Mouse (Mus musculus): ENCODE results near the gene Odf3l2.
A peak's percentile ranks its signal among the peaks of the same experiment; 100 is the strongest.

The Odf3l2 gene

DNA sequence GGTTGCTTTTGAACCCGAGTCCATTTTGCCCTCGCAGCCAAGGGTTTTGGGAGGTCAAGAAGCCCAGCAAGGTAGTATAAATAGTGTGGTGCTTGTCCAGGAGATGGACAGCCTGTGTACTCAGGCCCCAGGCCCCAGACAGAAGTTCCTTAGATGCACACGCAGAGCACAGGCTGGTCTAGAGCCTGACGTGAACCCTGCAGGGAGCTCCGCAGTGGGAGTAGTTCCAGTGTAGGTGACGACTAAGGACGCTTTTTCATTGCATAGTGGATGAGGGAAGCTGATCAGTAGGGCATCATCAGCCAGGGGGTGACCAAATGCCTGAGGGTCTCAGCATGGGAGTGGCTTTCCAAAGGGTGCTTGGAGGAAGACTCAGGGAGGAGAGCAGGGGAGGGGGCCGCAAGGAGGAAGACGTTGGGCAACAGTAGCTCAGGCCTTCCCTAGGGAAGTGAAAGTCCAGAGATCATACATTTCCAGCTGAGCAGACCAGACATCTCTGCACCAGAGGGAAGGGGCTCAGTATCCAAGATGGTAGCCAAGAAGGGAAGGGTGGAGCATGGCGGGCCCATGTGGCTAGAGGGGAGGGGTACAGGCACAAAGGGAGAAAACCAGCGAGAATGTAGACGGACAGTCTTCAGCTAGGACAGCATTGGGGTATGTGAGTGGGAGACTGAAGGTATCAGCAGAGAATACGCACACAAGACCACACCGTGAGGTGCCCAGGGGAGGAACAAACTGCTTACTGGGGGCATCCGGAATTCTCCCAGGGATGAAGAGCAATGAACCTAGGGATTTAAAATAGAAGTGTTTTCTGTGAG, 24.7 kb upstream of the Odf3l2 start:
- DNase-seq (ENCODE audit: low spot score), result no peak

DNA sequence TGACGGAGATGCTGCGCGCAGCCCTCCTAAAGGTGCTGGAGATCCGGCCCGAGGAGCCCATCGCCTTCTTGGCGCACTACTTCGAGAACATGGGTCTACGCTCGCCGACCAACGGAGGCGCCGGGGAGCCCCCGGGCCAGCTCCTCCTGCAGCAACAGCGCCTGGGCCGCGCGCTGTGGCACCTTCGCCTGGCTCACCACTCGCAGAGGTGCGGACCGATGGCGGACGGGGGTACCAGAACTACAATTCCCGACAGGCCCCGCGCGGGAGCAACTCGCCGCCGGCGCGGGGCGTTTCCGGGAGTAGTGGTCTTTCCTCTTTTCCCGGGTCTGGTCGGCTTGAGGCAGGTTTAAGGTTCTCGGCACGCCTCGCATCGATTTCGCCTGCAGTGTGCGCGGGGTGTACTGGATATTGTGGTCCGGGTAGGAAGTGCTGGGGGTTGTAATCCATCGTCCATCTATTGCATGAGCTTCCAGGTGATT, 24.1 kb upstream of the Odf3l2 start:
- peak; percentile 57 for DNase-seq (ENCODE audit: low spot score)

DNA sequence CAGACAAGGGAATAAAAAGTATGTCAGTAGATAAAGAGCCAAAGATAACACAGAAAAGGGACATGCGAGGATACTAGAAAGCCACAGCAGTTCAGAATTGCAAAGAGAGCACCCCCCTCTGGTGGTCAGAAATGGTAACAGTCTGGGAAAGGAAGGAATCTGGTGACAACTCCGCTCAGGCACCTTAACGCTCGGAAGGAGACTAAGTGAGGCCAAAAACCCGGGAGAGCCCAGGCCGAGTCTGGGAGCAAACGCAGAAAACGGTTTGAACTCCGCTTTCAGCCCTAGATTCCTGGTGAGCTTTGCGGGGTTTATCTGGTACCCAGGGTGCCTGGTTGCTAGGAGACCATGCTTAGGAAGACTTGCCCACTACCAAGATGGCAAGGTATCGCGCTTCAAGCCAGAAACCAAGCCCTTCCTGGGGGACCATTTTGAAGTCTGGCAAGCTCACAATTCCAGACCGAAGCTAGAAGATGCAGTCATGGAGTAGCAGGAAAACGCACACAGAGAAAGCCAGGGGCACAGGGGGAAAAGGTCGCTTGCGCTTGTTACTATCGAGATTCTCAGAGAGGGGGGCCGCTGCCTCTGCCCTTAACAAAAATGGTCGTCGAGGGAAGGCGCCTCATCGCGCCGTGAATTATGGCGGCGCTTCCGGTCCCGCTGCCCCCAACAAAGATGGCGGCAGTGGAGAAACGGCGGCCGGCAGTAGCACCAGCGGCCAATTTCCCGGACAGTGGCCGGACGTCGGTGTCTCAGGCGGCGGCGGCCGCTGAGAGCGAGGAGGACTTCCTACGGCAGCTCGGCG, 23.4 kb upstream of the Odf3l2 start, which contains the start of gene Tpgs1:
TSS of gene Tpgs1 (plus strand) at position 599 of the 805 bp plus-strand sequence.
- DNase-seq (ENCODE audit: low spot score), result peak; percentile 76

DNA sequence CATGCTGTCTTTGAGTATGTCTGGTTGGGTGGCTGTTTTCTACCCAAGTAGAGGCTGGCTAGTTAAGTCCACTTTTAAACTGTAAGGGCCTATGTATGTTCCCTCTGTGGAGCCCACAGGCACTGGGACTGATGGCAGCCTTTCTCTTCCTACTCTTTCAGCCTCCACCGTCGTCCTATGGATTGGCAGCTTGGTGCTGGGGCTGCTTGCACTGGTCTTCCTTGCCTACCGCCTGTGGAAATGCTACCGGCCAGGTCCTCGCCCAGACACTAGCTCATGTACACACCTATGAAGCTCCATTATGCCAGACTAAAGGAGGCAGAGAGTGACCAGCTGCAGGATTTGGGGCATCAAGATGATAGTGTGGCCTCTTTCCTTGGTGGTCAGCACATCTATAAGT, 22.5 kb upstream of the Odf3l2 start:
- DNase-seq (ENCODE audit: low spot score), result no peak

DNA sequence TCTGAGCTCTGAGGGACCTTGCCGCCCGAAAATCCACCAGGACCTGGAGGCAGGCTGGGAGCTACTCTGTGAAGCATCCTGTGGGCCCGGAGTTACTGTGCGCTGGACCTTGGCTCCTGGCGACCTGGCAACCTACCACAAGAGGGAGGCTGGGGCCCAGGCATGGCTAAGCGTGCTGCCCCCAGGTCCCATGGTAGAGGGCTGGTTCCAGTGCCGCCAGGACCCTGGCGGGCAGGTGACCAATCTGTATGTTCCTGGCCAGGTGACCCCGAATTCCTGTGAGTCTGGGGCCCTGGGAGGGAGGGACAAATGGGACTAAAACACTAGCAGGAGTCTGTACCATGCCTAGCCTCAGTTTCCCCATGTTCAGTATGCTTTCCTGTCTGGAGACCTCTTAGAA, 21.0 kb upstream of the Odf3l2 start:
- no peak for DNase-seq (ENCODE audit: low spot score)

DNA sequence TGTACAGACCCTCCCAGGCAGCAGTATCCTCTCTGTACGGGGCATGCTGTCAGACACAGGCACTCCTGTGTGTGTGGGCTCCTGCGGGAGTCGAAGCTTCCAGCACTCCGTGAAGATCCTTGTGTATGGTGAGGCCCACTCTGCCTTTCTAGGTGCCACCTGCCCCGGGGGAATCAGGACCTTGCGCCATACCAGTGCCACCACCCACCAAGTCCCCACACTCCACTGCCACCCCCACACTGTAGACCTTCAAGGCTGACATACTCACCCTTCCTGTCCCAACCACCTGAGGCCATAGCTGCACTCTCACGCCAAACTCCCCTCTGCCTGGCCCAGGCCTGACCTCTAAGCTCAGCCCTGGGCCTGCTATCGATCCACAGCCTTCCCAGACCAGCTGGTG, 19.5 kb upstream of the Odf3l2 start:
- DNase-seq (ENCODE audit: low spot score), result no peak

DNA sequence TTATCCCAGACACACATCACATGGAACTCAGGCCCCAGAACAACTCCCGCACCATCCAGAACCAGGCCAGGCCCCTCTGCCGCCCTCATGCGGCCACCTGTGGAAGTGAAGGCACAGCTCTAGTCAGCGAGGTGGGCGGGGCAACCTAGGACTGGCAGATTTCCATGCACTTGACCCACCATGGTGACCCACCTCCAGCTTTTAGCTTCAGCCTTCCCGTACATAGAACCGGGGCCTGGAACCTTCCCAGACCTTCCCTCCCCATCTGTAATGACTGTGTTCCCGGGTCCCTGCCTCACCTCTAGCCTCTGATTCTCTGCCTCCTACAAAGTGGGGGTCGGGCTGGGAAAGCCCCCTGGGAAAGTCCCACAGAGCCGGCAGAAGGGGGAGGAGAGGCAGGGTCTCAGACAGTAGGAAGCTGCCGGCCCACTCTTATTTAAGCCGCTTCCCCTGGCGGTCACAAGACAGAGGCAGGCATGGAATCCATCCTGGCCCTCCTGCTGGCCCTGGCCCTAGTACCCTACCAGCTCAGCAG, 18.7 kb upstream of the Odf3l2 start, which contains the start of gene Madcam1:
TSS of gene Madcam1 (plus strand) at position 429 of the 535 bp plus-strand sequence.
- peak; percentile 38 for DNase-seq (ENCODE audit: low spot score)

DNA sequence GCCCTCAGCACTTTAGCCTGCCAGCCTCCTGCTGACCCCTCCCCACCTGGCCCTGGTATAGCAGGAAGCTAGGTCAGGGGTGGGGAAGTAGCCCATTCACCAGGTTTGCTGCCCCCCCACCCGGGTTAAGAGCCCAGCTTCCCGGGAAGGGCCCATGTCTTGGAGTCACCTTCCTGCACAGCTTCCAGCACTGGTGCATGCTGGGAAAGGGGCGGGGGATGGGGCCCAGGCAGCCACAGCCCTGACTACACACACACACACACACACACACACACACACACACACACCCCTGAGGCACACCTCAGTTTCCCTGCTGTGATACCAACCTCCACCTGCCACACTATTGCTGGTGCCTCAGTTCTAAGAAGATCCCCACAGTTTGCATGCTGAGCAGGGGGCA, 16.3 kb upstream of the Odf3l2 start:
- no peak for DNase-seq (ENCODE audit: low spot score)

DNA sequence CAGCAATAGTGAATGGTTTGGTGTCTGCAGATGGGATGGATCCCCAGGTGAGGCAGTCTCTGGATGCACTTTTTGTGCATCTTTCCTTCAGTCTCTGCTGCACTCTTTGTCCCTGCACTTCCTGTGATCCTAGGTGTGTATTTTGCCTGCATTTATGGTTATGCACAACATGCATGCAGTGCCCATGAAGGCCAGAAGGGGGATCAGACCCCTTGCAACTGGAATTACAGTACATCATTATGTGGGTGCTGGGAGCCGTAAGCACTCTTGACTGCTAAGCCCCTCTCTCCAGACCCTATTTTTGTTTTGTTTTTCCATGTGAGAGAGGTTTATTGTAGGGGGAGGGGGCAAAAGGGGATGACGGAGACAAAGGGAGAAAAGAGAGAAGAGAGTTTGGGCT, 14.8 kb upstream of the Odf3l2 start:
- no peak for DNase-seq (ENCODE audit: low spot score)

DNA sequence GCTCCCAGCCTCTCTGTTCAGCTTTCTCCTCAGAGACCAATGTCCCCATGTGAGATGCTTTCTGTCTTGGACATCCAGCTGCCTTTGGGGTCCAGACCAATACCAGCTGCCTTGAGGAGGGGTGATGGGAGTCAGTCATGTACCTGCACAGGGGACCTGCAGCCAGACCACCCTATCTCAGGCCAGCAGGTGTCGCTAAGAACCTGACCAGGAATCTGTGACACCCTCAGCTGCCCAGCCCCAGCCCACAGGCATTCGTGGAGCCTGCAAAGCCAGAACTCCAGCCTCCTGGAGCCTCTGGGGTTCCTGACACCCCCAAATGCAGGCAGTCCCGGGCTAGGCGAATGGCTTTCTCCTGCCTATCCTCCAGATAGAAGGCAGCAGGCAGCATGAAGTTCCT, 13.3 kb upstream of the Odf3l2 start:
- DNase-seq (ENCODE audit: low spot score), result no peak

DNA sequence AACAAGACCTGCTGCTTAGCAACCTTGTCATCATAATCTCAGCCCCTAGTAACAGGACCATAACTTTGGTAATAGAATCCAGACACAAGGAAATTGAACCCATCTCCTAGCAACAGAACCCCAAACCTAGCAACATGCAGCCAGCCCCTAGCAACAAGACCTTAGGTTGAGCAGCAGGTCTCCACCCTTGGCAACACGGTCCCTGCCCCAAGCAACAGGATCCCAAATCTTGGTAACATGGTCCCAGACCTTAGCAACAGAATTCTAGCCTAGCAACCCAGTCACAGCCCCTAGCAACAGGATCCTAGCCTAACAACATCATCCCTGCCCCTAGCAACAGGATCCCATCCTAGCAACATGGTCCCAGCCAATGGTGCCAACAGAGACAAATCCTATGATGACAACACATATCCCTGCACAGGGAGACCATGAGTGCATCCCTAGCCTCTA, 9.4 kb upstream of the Odf3l2 start:
- DNase-seq (ENCODE audit: low spot score), result no peak

DNA sequence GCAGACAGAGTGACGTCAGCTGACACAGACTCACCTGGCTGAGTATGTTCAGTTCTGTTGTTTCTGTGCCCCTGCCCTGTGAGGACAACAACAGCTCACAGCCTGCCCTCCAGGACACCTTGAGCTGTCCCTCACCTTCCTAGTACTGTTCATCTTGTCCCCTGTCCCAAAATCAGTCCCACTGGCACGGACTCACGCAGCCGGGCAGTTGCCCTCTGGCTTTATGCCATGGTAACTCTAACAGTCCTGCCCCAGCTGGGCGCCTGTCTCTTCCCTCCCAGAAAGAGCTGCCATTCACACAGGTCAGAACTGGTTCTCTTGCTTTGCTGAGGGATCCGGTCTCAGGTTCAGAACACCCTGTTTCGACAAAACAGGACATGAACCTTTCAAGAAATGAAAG, 7.3 kb upstream of the Odf3l2 start:
- DNase-seq (ENCODE audit: low spot score), result no peak

DNA sequence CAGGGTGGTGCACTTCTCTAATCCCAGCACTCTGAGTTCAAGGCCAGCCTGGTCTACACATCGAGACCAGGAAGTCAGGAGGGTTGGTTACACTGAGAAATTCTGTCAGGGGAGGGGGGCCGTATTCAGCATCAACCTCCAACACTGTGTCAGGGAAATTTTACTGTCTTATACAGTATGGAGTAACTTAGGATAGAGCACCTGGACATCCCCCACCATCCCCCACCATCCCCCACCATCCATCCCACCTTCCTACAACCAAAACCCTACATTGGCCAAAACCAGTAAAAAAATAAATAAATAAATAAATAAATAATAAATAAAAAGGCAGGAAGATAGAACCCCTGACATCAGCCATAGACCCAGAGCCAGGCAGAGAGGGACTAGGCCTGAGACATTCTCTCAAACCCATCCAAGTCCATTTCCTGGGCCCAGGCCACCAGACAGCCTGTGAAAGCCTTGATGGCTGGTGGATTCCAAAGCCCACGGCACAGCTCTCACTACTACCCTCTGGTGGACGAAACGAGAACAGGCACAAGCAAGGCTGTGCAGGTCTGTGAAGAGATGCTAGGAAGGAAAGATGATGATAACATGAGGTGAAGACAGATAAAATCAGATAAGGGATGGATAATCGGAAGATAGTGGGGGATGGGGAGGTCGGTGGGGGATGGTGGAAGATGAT, 3.7 kb upstream of the Odf3l2 start:
- peak; percentile 42 for DNase-seq (ENCODE audit: low spot score)

DNA sequence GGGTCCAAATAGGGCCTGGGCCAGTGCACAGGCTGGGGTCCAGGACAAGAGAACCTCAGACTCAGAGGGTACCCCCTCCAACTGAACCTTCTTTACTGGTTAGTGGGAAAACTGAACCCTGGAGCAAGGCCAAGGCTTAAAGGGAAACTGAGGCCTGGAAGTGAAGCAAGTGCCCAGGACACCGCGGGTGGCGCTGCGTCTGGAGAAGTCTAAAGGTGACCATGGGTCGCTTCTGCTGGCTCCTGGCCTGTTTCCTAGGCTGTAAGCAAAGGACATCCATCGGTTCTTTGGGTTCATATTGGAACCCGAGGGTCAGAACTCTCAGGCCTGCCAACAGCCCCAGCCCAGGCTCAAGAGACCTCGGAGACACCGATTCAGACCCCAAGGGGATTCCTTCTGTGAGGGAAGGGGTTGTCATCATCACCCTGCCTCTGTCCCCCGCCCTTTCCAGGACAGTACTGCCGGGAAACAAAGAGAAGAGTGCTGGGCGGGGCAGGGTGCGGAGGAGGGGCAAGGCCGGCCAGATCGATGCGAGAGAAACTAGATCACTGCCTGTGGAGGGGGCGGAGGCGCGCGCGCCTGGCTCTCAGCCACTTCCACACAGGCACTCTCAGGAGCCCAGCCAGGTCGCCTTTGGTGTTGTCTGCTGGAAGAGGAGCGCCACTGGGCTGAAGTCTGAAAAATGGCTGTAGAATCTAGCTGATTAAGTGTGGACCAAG, 6.9 kb downstream of the Odf3l2 start:
- peak; percentile 26 for DNase-seq (ENCODE audit: low spot score)

DNA sequence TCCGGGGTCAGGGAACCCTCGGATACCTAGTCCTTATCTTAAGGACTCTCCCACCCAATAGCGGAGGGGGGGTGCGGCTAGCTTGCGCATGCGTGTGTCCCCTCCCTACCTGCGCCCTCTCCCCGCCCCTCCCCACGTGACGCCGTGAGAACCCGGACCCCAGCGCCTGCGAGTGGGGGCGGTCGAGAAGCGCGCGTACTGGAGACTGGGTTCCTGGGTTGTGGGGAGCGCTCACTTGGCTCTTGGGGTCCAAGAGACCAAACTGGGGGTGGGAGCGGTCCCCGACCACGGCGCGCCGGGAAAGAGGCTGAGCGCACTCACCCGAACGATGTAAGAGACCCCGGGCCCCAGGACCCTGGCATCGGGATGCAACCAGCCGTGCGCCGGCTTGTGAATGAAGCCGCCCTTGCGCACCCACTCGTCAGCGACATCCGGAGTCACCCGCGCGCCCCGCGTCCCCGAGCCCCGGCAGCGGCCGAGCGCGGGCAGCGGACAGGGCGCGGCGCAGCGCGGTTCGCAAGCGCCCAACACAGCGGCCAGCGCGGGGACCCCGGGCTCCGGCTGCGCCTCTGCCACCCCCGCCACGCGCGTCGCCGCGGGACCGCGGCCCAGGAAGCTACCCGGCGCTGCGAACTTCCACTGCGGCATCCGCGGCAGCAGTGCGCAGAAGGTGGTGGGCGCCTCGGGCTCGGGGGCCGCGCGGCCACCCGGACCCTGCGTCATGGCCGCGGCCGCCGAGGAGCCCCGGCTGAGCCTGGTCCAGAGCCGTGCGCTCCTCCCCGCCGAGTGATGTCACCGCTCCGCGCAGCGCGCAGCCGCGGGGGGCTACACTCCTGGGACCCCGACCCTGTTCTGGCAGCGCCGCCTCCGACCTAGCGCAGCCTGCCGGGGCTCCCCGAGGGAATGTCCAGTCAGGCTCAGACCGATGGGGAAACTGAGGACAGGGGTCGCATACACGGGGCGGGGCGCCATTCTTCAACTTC, 8.1 kb downstream of the Odf3l2 start, which contains the start of gene Shc2:
TSS of gene Shc2 (minus strand) at position 791 of the 983 bp plus-strand sequence.
- DNase-seq (ENCODE audit: low spot score), result peak; percentile 38

DNA sequence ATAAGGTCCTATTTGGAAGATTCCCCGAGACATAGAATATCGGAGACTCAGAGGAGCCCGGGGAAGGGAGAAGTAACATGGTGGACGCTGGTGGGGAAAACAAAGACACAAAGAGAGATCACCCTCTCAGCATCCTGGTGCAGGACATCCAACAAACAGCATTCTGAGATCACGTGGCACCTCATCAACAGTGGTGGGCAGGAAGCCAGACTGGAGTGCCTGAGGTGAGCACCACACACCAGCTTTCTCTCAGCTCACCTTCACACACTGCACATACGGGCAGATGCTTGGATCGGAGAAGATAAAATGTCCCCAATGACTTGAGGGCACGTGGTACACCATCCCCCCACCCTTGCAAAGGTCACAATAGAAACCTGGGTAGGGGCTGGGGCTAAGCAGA, 9.3 kb downstream of the Odf3l2 start:
- DNase-seq (ENCODE audit: low spot score), result no peak

DNA sequence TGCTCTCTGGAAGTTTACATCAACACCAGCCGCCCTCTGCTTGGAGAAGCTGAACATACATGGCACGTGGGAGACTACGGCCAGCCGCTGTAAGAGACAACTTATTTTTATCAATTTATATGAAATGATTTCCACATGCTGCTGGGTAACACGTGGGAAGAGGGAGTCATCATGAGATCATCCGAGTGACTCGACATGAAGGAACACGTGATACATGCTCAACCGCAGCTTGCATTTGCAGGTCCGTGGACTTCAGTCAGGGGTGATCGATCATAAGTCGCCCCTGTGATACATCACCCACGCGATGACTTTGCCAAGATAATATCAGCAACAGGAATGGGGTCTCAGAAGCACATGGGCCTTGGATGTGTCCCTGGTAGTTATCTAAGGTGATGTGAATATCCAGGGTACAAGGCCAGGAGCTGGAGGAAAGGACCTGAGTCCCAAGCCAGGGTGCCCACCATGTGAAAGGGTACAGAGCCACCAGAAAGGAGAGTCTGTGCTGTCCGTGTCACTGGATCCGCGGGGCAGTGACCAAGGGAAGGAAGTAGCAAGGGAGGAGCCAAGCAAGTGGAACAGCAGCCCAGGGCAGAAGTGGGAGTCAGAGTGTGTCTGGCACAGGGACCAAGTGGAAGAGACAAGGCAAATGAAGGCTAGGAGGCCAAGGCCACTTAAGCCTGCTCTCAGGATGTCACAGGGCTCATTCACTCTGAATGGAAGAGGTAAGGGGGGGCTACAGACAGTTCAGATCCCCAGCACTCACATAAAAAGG, 12.3 kb downstream of the Odf3l2 start:
- no peak for DNase-seq (ENCODE audit: low spot score)

DNA sequence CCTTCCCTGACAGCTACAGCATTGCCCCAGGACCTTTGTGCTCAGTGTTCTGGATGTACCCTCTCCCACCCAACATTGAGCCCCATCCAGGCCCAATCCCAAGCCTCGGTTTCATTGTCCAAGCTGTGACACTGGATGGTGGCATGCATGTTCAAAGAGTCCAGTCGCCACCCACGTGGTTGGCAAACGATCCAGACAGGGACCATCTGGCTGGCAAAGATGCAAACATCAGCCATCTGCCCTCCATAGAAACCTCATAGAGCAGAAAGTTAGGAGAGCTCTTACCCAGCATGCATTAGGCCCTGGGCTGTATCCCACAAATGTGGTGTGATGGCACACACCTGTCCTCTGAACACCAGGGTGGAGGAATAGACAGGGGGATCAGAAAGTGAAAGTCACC, 14.1 kb downstream of the Odf3l2 start:
- DNase-seq (ENCODE audit: low spot score), result no peak

DNA sequence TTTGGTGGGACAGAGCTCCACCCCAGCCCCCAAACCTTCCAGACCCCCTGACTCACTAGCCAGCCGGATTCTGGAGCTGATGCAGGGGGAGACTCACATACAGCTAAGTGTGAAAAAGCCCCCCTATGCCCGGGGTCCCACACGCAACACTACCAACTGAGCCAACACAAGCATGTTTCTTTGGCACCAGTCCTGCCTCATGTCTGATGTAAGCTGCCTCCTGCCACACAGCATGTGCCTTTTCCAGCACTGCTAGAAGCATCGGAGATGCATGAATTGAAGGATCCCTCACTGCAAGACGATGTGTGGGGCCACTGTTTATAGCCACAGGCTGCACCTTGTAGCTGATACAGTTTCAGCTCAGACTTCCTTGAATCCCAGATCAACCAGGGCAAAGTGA, 17.2 kb downstream of the Odf3l2 start:
- DNase-seq (ENCODE audit: low spot score), result no peak
